Mouse (Mus musculus) stomach, postnatal 0 days (tissue): ENCODE measurements around the gene Lyl1. TPM values are rescaled to one million over a fixed set of nuclear protein-coding genes. Genes with fewer than 3 reads are reported as not detected.

Experiments
- ATAC-seq: fragments of 200-750 bp; cut with Nextera tagmentation; 2 replicates; pipeline ENCODE4 v1.8.0; 2017; ENCODE audit not compliant: low FRiP score, low TSS enrichment
- DNase-seq: peaks from one replicate; pipeline ENCODE4 v3.0.0-alpha.2; 2016; ENCODE audit warnings: low spot score
- H3K27ac ChIP-seq: fragments of 300-500 bp; sonication (generic); replicated peaks from 2 replicates; pipeline ENCODE4 v1.5.1; 2014; ENCODE audit warnings: mild to moderate bottlenecking, control low read depth
- H3K27me3 ChIP-seq: fragments of 300-500 bp; sonication (generic); 2 replicates; pipeline ENCODE4 v1.6.1; 2014; ENCODE audit warnings: low read length; ENCODE audit not compliant: control insufficient read depth, insufficient read depth
- H3K36me3 ChIP-seq: fragments of 300-500 bp; sonication (generic); 2 replicates; pipeline ENCODE4 v1.6.1; 2014; ENCODE audit warnings: low read length, mixed read lengths; ENCODE audit not compliant: control insufficient read depth, insufficient read depth
- H3K4me1 ChIP-seq: fragments of 300-500 bp; sonication (generic); replicated peaks from 2 replicates; pipeline ENCODE4 v1.6.1; 2014; ENCODE audit warnings: antibody characterized with exemption; ENCODE audit not compliant: control insufficient read depth, insufficient read depth
- H3K4me2 ChIP-seq: fragments of 300-500 bp; sonication (generic); replicated peaks from 2 replicates; pipeline ENCODE4 v1.6.1; 2014; ENCODE audit warnings: low read depth, mild to moderate bottlenecking, control low read depth, moderate library complexity
- H3K4me3 ChIP-seq: fragments of 300-500 bp; sonication (generic); 2 replicates; pipeline ENCODE4 v1.5.1; 2014; ENCODE audit warnings: low read depth, low read length, control low read depth
- H3K9ac ChIP-seq: fragments of 300-500 bp; sonication (generic); 2 replicates; pipeline ENCODE4 v1.6.1; 2014; ENCODE audit warnings: mild to moderate bottlenecking, low read length, control low read depth, mixed read lengths
- H3K9me3 ChIP-seq: fragments of 300-500 bp; sonication (generic); 2 replicates; pipeline ENCODE4 v1.6.1; 2016; ENCODE audit warnings: low read length; ENCODE audit not compliant: control insufficient read depth
- CTCF ChIP-seq: IDR thresholded peaks from 2 replicates; pipeline ENCODE4 v1.5.1; 2016; ENCODE audit warnings: antibody characterized with exemption, low read depth, mild to moderate bottlenecking, moderate library complexity
- EP300 ChIP-seq: optimal IDR thresholded peaks from 2 replicates; pipeline ENCODE3; 2016; ENCODE audit warnings: antibody characterized with exemption
- WGBS: fragments of 180-500 bp; shearing (Covaris S2); extraction: QIAGEN DNeasy Blood & Tissue Kit; methylation state at CpG from one replicate; pipeline ENCODE4 v1.1.7; 2014; 5-methylcytosine and 5-hydroxymethylcytosine counted together
- polyA plus RNA-seq: library from polyadenylated mRNA; unstranded; fragments of >200 nt; fragmentation: Nextera tagmentation; extraction: Ambion mirVana; gene quantifications from 2 replicates; pipeline ENCODE4 v1.2.1, GENCODE M21; 2015

Lyl1 gene
- 4.0 and 4.3 TPM in 2 replicates for polyA plus RNA-seq

- peak within 1 kb of the TSS; percentile 25 for H3K4me2 ChIP-seq
- TF ChIP-seq CTCF (peak; percentile 50), EP300 (no peak)
- no peaks in the 10 kb centered on the region for H3K27me3 ChIP-seq
- H3K27ac ChIP-seq: peak within 1 kb of the TSS; percentile 70
- H3K4me3 ChIP-seq: peak within 1 kb of the TSS; percentile 19
- H3K9ac ChIP-seq: peak within 1 kb of the TSS; percentile 31
- no peaks in the 10 kb centered on the region for H3K9me3 ChIP-seq
- DNase-seq (peak; percentile 78), ATAC-seq (peak; percentile 25)
- 20% methylated on average over 31 of the region's 34 CpGs for WGBS
- H3K4me1 ChIP-seq: peaks cover 2% of the 10 kb centered on the region; the same call in 1 of the 2 replicates
- H3K36me3 ChIP-seq: peaks cover 2% of the 10 kb centered on the region; the same call in 1 of the 2 replicates
Observed at GRCm38 (mm10) chr8:84700941-84701911, at the start of gene Lyl1. Gene Lyl1, plus strand, starts transcription at chr8:84701457.

GRCm38 (mm10) chr8:84653092-84653631 lies 48.1 kb upstream of the Lyl1 start:
- no peak for TF ChIP-seq CTCF
- no peak for TF ChIP-seq EP300
- no peak overlapping the region for H3K4me3 ChIP-seq
- H3K36me3 ChIP-seq: no peaks in the 10 kb centered on the region
- no peaks in the 10 kb centered on the region for H3K9me3 ChIP-seq
- H3K9ac ChIP-seq: no peak overlapping the region
- ATAC-seq: no peak
- no peak overlapping the region for H3K27ac ChIP-seq
- DNase-seq: no peak
- WGBS: 65% methylated on average over 9 of the region's 9 CpGs
- peaks cover 7% of the 10 kb centered on the region; the same call in 1 of the 2 replicates for H3K4me1 ChIP-seq
- H3K4me2 ChIP-seq: no peak overlapping the region
- H3K27me3 ChIP-seq: no peaks in the 10 kb centered on the region

- H3K27me3 ChIP-seq: no peaks in the 10 kb centered on the region
- WGBS: 41% methylated on average over 4 of the region's 4 CpGs
- no peak overlapping the region for H3K9ac ChIP-seq
- no peaks in the 10 kb centered on the region for H3K9me3 ChIP-seq
- DNase-seq (peak; percentile 51), ATAC-seq (no peak)
- TF ChIP-seq CTCF (peak; percentile 58), EP300 (no peak)
- no peak overlapping the region for H3K4me3 ChIP-seq
- H3K36me3 ChIP-seq: no peaks in the 10 kb centered on the region
- peaks cover 7% of the 10 kb centered on the region for H3K4me1 ChIP-seq
- H3K4me2 ChIP-seq: no peak overlapping the region
- H3K27ac ChIP-seq: peak overlapping the region; percentile 97
Observed at GRCm38 (mm10) chr8:84654597-84654996, 46.7 kb upstream of the Lyl1 start.

DNA sequence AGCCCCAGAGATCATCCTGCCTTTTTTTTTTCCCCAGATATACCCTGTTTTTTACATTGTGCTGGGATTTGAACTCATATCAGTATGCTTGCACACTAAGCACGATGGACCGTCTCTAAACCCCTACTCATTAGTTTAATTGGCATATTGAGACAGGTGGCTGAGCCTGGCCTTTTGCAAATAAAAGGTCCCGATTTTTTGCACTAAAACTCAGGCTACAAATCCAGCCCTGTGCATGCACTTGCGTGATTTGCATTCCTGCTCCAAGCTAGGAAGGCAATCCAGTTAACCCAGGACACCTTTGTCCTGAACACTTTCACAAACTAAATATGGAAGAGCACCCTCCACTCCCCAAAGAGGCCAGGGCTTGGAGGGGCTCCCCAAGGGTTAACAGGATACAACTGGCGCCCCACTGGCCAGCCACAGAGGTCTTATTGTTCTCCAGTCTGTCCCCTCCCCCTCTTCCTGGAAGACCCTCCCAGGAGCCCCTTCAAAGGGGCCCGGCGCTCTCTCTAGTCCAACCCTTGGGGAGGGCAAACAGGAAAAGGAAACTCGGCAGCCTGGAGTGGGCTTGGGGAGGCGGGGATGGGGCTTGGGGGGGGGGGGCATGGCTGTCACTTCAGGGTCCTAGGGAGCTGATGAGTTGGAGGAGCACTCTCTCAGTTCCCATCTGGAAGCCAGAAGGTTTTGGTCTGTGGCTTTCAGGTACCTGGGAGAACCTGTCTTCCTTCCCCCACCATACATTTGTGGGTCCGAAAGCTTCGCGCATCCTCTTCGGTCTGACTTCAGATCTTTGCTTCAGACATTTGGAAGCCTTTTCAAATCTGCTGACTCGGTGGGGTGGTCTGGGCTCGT lies 45.7 kb upstream of the Lyl1 start:
- Histone ChIP-seq H3K9me3 (no peaks in the 10 kb centered on the region), H3K9ac (peak overlapping the region; percentile 74), H3K4me1 (peaks cover 7% of the 10 kb centered on the region), H3K27ac (peak overlapping the region; percentile 97), H3K4me3 (peak overlapping the region; percentile 38), H3K4me2 (peak overlapping the region; percentile 73), H3K27me3 (no peaks in the 10 kb centered on the region), H3K36me3 (no peaks in the 10 kb centered on the region)
- ATAC-seq (peak; percentile 14), DNase-seq (peak; percentile 65)
- TF ChIP-seq CTCF (no peak), EP300 (no peak)
- 10% methylated on average over 15 of the region's 15 CpGs for WGBS

DNA sequence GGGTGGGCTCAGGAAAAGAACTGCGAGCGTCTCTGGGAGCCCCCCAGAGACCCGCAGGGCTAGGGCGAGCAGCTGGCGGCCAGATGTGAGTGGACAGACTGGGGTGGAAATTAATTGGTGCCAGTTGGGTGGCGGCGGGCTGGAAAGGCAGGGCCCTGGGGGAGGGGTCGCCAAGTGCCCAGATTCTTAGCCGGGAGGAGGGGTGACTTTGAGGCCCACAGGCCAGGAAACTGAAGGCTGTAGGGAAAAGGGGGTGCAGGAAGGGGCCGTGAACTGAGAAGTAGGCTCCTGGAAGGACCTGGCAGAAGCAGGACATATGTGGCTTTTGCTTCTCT lies 45.1 kb upstream of the Lyl1 start:
- 3% methylated on average over 10 of the region's 10 CpGs for WGBS
- DNase-seq (peak; percentile 50), ATAC-seq (no peak)
- peaks cover 7% of the 10 kb centered on the region for H3K4me1 ChIP-seq
- no peaks in the 10 kb centered on the region for H3K9me3 ChIP-seq
- H3K4me2 ChIP-seq: peak overlapping the region; percentile 73
- peak overlapping the region; percentile 97 for H3K27ac ChIP-seq
- peak overlapping the region; percentile 38 for H3K4me3 ChIP-seq
- no peak for TF ChIP-seq CTCF
- no peak for TF ChIP-seq EP300
- H3K27me3 ChIP-seq: no peaks in the 10 kb centered on the region
- no peaks in the 10 kb centered on the region for H3K36me3 ChIP-seq
- peak overlapping the region; percentile 74 for H3K9ac ChIP-seq
